Mouse (Mus musculus): ENCODE data around the gene Ppp1r3e. TPM values are rescaled to one million over a fixed set of nuclear protein-coding genes. Genes with fewer than 3 reads are reported as not detected.

The Ppp1r3e gene
- 9.8 TPM for polyA plus RNA-seq (2014; fragmentation: Illumina TruSeq; extraction: RNeasy Lipid Tissue Mini Kit (QIAGEN cat#74804); ENCODE audit: low read depth, low replicate concordance)

GRCm38 (mm10) chr14:54877048-54877715 lies at the start of gene Ppp1r3e:
Ppp1r3e (minus strand) TSS chr14:54877550.

DNA sequence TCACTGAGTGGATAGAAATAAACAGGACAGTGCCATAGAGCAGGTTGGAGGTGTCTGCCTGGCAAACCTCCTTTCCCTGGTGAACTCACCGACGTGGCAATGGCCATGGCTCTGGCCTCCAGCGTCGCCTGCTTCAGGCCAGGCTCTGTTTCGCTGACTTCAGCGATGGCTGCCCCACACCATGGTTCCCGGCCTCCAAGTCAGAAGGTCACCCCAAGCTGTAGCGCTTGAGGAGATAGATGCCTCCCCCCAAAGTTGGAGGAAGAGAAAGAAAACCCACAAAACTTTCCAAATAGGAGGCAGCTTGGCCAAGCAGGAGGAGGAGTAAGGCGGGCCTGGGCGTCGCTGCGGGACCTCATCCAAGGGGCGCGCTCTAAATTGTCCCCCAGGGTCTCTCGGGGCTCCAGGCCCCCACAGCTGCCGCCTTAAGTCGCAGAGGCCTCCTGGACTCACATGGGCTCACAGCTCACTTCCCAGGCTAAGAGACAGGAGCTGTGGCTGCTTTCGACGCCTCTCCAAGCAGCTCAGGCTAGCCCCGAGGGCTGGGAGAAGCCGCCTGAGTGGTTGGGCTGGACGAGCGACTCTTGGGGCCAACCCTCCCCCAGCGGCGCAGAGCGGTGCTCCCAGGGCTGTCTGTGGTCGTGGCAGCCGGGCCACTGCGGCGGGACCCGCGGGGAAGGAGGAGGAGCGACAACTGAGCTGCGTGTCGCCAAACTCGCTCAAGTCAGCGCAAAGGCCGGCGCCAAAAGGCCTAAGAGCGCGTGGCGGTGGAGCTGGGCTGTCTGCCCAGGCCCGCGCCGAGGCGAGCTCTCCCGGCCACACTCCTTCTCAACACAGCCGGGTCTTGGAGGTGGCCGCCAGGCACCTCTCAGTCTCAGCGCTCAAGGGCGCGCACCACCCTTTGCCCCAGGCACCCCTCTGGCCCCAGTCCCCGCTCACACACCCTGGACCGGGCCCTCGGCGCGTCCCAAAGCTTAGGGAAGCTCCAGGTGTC lies 48.3 kb upstream of the Ppp1r3e start, which contains the start of gene Efs:
Efs (minus strand) TSS at position 778 of the 994 bp plus-strand sequence.

GRCm38 (mm10) chr14:54912886-54913285 lies 35.5 kb upstream of the Ppp1r3e start, which contains the start of gene Slc22a17:
Slc22a17 (minus strand) TSS chr14:54913132.

DNA sequence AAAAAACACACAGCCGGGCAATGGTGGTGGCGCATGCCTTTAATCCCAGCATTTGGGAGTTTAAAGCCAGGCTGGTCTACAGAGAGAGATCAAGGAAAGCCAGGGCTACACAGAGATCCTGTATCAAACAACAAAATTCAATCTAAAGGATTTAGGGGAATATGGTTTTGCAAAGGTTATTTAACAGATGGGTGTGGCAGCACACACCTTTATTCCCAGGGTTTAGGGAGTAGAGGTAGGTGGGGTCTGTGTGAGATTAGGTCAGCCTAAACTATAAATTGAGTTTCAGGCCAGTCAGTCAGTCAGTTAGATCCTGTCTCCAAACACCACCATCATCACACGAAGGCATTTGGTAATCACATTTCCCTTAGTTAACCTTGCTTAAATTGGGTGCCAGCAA lies 14.8 kb upstream of the Ppp1r3e start, which contains the start of gene Pabpn1:
Pabpn1 (plus strand) TSS at position 301 of the 400 bp plus-strand sequence.

GRCm38 (mm10) chr14:54883154-54884021 lies 6.0 kb upstream of the Ppp1r3e start, which contains the start of the genes Bcl2l2 and Gm20521:
Bcl2l2 (plus strand) TSS chr14:54883377.
Gm20521 (plus strand) TSS chr14:54883441.

GRCm38 (mm10) chr14:54870861-54871260 lies 6.5 kb downstream of the Ppp1r3e start, which contains the start of gene Homez:
Homez (minus strand) TSS chr14:54870961.

Other genes with a start within 250 kb of the Ppp1r3e start
- not detected for gene Gm17606, start 236.6 kb downstream of the Ppp1r3e start, polyA plus RNA-seq (2014; fragmentation: Illumina TruSeq; extraction: RNeasy Lipid Tissue Mini Kit (QIAGEN cat#74804); ENCODE audit: low read depth, low replicate concordance)
- gene Cdh24, start 236.2 kb downstream of the Ppp1r3e start, polyA plus RNA-seq (2014; fragmentation: Illumina TruSeq; extraction: RNeasy Lipid Tissue Mini Kit (QIAGEN cat#74804); ENCODE audit: low read depth, low replicate concordance): 0.17 TPM
- 26.5 TPM for gene 1700123O20Rik, start 191.3 kb downstream of the Ppp1r3e start, polyA plus RNA-seq (2014; fragmentation: Illumina TruSeq; extraction: RNeasy Lipid Tissue Mini Kit (QIAGEN cat#74804); ENCODE audit: low read depth, low replicate concordance)
- 163 TPM for gene Acin1, start 190.6 kb downstream of the Ppp1r3e start, polyA plus RNA-seq (2014; fragmentation: Illumina TruSeq; extraction: RNeasy Lipid Tissue Mini Kit (QIAGEN cat#74804); ENCODE audit: low read depth, low replicate concordance)
- gene Gm29776, start 178.7 kb downstream of the Ppp1r3e start, polyA plus RNA-seq (2014; fragmentation: Illumina TruSeq; extraction: RNeasy Lipid Tissue Mini Kit (QIAGEN cat#74804); ENCODE audit: low read depth, low replicate concordance): not detected
- not detected for gene Cebpe, start 165.4 kb downstream of the Ppp1r3e start, polyA plus RNA-seq (2014; fragmentation: Illumina TruSeq; extraction: RNeasy Lipid Tissue Mini Kit (QIAGEN cat#74804); ENCODE audit: low read depth, low replicate concordance)
- 16.3 TPM for gene Slc7a8, start 95.6 kb downstream of the Ppp1r3e start, polyA plus RNA-seq (2014; fragmentation: Illumina TruSeq; extraction: RNeasy Lipid Tissue Mini Kit (QIAGEN cat#74804); ENCODE audit: low read depth, low replicate concordance)
- gene Rnf212b, start 63.4 kb downstream of the Ppp1r3e start, polyA plus RNA-seq (2014; fragmentation: Illumina TruSeq; extraction: RNeasy Lipid Tissue Mini Kit (QIAGEN cat#74804); ENCODE audit: low read depth, low replicate concordance): not detected
- 11.6 TPM for gene Homez, start 6.6 kb downstream of the Ppp1r3e start, polyA plus RNA-seq (2014; fragmentation: Illumina TruSeq; extraction: RNeasy Lipid Tissue Mini Kit (QIAGEN cat#74804); ENCODE audit: low read depth, low replicate concordance)
- gene Bcl2l2, start 5.8 kb upstream of the Ppp1r3e start, polyA plus RNA-seq (2014; fragmentation: Illumina TruSeq; extraction: RNeasy Lipid Tissue Mini Kit (QIAGEN cat#74804); ENCODE audit: low read depth, low replicate concordance): 25.8 TPM
- gene Gm20521, start 5.9 kb upstream of the Ppp1r3e start, polyA plus RNA-seq (2014; fragmentation: Illumina TruSeq; extraction: RNeasy Lipid Tissue Mini Kit (QIAGEN cat#74804); ENCODE audit: low read depth, low replicate concordance): not detected
- gene Pabpn1, start 14.9 kb upstream of the Ppp1r3e start, polyA plus RNA-seq (2014; fragmentation: Illumina TruSeq; extraction: RNeasy Lipid Tissue Mini Kit (QIAGEN cat#74804); ENCODE audit: low read depth, low replicate concordance): 49.7 TPM
- gene Slc22a17, start 35.6 kb upstream of the Ppp1r3e start, polyA plus RNA-seq (2014; fragmentation: Illumina TruSeq; extraction: RNeasy Lipid Tissue Mini Kit (QIAGEN cat#74804); ENCODE audit: low read depth, low replicate concordance): 1.6 TPM
- not detected for gene Efs, start 48.6 kb upstream of the Ppp1r3e start, polyA plus RNA-seq (2014; fragmentation: Illumina TruSeq; extraction: RNeasy Lipid Tissue Mini Kit (QIAGEN cat#74804); ENCODE audit: low read depth, low replicate concordance)
- gene Il25, start 55.1 kb upstream of the Ppp1r3e start, polyA plus RNA-seq (2014; fragmentation: Illumina TruSeq; extraction: RNeasy Lipid Tissue Mini Kit (QIAGEN cat#74804); ENCODE audit: low read depth, low replicate concordance): not detected
- gene Cmtm5, start 58.7 kb upstream of the Ppp1r3e start, polyA plus RNA-seq (2014; fragmentation: Illumina TruSeq; extraction: RNeasy Lipid Tissue Mini Kit (QIAGEN cat#74804); ENCODE audit: low read depth, low replicate concordance): not detected
- gene Myh6, start 89.4 kb upstream of the Ppp1r3e start, polyA plus RNA-seq (2014; fragmentation: Illumina TruSeq; extraction: RNeasy Lipid Tissue Mini Kit (QIAGEN cat#74804); ENCODE audit: low read depth, low replicate concordance): not detected
- gene Gm17428, start 99.4 kb upstream of the Ppp1r3e start, polyA plus RNA-seq (2014; fragmentation: Illumina TruSeq; extraction: RNeasy Lipid Tissue Mini Kit (QIAGEN cat#74804); ENCODE audit: low read depth, low replicate concordance): not detected
- gene Myh7, start 117.1 kb upstream of the Ppp1r3e start, polyA plus RNA-seq (2014; fragmentation: Illumina TruSeq; extraction: RNeasy Lipid Tissue Mini Kit (QIAGEN cat#74804); ENCODE audit: low read depth, low replicate concordance): not detected
- 3.3 TPM for gene Ngdn, start 137.9 kb upstream of the Ppp1r3e start, polyA plus RNA-seq (2014; fragmentation: Illumina TruSeq; extraction: RNeasy Lipid Tissue Mini Kit (QIAGEN cat#74804); ENCODE audit: low read depth, low replicate concordance)
- 0.99 TPM for gene Zfhx2, start 214.8 kb upstream of the Ppp1r3e start, polyA plus RNA-seq (2014; fragmentation: Illumina TruSeq; extraction: RNeasy Lipid Tissue Mini Kit (QIAGEN cat#74804); ENCODE audit: low read depth, low replicate concordance)
- gene Thtpa, start 217.2 kb upstream of the Ppp1r3e start, polyA plus RNA-seq (2014; fragmentation: Illumina TruSeq; extraction: RNeasy Lipid Tissue Mini Kit (QIAGEN cat#74804); ENCODE audit: low read depth, low replicate concordance): 6.7 TPM
- 3.8 TPM for gene Ap1g2, start 229.0 kb upstream of the Ppp1r3e start, polyA plus RNA-seq (2014; fragmentation: Illumina TruSeq; extraction: RNeasy Lipid Tissue Mini Kit (QIAGEN cat#74804); ENCODE audit: low read depth, low replicate concordance)
- 1.2 TPM for gene Jph4, start 239.4 kb upstream of the Ppp1r3e start, polyA plus RNA-seq (2014; fragmentation: Illumina TruSeq; extraction: RNeasy Lipid Tissue Mini Kit (QIAGEN cat#74804); ENCODE audit: low read depth, low replicate concordance)

All from adrenal gland, adult 10 weeks (tissue).